Mouse (Mus musculus) cerebellum, postnatal 36 days (tissue): ENCODE measurements around the gene Sowahd.
"Not testable (repeated sequence)": the region's sequence is repeated elsewhere in the genome, so short reads cannot be mapped to it uniquely, and the experiment has no call there.

Experiments used
- DNase-seq, 2 experiments: peaks; one replicate each; pipeline ENCODE4 v3.0.0; 2021 to 2022; ENCODE audit warnings: mixed read lengths in 2 of 2

The Sowahd gene

DNA sequence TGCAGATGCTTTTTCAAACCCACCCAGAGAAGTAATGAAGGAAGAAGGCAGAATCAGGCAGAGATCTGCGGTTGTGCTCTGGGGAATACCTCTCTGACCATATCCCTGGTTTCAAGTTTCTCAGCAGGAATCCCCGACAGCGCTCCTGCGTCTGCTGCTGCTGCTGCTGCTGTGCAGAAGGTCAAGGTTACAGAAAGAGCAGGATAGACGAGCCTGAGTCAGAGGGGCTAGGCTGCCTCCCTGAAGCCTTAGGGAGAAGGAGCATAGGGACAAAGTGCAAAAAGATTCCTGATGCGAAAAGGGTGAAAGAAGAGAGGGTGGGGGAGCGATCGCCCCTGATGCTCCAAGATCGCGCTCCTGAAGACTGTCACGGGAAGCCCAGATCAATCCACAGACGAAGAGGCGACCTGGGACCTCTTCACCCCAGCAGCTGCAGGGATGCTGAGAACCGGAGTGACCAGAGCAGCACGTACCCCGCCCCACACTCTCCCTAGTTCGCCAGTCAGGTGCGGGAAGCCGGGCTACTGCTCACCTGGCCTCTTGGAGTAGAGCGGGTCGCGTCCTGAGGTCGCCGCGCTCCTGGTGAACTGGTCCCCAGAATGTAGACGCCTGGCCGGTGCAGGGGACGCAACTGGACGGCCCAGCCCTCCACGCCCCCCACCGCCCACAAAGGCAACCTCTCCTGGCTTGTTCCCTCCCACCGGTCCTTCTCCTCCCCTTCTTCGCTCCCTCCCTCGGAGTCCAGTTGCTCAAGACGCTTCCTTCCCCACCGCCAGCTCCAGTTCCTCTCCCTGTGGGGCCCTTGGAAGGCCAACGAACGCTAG, at the start of gene Sowahd:
TSS of gene Sowahd (plus strand) at position 780 of the 824 bp plus-strand sequence.
- DNase-seq, result no peak

- DNase-seq, result no peak
Observed at GRCm38 (mm10) chrX:37013870-37014269, 34.8 kb upstream of the Sowahd start.

GRCm38 (mm10) chrX:37018150-37018654, 30.4 kb upstream of the Sowahd start:
- DNase-seq, result no peak

DNA sequence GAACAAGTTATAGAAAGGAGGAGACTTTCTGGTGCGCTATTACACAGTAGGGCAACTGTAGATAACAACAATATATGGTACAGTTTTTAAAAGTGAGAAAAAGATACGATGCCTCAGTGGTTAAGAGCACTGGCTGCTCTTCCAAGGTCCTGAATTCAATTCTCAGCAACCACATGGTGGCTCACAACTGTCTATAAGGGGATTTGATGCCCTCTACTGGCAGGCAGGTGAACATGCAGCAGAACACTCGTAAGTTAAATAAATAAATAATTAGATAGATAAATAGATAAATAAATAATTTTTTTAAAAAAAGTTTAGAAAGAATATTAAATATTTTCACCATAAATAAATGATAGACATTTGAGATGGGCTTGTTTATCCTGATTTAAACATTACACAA, 29.6 kb upstream of the Sowahd start:
- no peak for DNase-seq

- peak; percentile 68 to 70 for DNase-seq
Observed at GRCm38 (mm10) chrX:37022690-37023089, 26.0 kb upstream of the Sowahd start.

DNA sequence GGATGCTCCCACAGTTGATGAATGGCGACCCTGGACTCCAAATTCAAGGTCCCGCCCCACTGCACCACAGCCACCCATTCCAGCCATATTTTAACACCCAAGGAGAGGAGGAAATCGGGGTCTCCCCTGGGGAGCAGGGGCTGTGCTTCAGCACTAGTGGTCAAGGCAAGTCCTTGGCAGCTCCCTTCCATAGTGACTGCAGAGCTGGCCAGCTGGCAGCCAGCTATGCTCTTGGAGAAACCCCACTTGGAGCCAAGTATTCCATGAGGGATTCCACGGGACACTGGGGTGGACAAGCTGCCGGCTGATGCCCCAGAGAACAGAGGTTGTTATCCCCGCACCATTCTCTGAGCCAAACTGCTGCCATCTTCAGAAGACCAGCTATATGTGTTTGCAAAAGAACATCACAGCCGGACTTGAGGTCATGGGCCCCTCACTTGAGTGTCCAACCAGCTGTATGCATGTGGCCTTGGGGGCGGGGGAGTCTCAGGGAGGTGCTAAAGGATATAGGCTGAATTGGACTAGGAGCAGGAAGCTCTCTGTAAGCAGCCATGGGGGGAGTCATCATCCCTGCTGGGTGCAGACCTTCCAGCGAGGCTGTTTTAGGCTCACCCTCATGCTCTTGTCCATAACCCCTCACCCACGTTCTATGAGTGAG, 24.9 kb upstream of the Sowahd start:
- DNase-seq, result no peak

DNA sequence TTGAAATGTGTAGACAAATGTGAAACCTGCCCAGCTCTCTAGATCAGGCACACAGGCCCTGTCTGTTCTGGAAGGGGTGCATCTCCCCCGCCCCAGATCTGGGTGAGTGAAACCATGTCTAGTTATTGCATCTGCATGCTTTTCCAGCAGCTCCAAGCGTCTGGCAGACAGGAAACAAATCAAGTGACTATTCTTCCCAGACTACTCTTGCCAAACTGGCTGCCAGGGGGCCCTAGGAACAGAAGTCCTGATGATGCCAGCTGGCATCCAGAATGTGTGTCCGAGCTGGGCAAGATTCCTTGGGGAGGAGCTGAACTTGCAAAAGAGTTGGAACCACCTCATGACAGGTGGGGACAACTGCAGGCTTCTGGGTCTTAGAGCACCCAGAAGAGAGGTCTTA, 20.3 kb upstream of the Sowahd start:
- DNase-seq, result peak in 1 of 2 experiments; percentile 8

GRCm38 (mm10) chrX:37042726-37043125, 5.9 kb upstream of the Sowahd start:
- peak; percentile 63 to 67 for DNase-seq

DNA sequence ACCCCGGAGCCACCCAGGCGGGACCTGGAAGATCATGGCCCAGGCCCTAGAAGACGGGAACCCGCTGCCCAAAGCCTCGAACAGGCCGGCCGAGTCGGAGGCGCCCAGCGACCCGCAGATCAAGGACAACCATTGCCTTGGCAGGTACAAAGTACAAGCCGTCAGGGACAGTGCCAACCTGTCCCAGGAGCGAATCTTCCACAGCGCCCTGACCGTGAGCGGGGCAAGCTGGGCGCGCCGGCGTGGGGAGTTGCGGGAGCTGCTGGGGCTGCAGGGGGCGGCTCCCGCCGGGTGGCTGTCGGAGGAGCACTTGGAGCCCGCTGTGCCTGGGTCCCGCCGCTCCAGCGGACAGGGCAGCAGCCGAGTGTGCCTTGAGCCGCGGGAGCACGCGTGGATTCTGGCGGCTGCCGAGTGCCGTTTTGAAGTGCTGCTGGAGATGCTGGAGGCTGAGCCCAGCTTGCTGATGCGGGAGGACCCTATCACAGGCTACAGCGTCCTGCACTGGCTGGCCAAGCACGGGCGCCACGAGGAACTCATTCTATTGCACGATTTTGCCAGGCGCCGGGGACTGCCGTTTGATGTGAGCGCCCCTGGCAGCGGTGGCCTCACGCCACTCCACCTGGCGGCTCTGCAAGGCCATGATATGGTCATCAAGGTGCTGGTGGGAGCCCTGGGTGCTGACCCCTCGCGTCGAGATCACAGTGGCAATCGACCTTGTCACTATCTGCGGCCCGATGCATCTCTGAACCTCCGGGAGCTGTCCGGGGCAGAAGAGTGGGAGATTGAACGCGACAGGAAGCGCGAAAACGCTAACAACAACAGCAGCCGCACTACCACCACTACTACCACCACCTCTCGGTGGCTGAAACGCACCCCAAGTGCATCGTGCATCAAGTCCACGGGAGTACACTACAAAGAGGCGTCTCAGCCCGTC, 512 bp downstream of the Sowahd start:
- DNase-seq, result no peak

DNA sequence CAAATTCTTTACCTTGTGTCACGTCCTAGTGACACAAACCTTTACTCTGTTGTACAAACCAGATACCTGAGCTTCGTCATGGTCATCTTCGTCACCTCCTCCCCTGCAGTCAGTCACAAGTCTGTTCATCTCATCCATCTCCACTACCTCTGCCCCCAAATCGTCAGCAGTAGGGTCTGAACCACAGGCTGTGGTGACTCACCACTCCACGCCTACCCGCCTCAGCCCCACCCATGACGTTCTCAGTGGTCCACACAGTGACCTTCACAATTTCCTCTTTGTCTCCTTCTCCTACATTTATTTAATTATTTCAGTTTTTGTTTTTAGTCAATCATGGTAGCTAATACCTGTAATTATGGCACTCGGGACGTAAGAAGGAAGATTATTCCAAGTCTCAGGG, 15.3 kb downstream of the Sowahd start:
- no peak for DNase-seq

DNA sequence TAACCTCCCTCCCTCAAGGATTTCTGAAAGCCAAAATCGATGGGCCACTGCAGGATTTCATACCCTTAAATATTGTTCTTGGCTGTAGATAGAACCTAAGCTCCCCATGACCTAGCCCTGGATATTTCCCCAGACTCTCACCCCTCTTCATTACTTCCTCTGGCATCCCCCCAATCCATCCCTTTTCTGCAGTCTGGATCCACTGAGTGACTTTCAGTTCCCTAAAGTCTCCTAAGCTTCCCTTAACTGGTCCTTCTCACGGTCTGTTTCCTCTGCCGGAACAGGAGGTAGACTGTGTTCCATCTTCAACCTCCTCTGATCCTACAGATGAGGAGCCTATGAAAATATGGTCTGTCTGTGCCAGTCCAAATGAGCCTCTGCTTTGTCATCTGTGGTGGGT, 18.7 kb downstream of the Sowahd start:
- no peak for DNase-seq

DNA sequence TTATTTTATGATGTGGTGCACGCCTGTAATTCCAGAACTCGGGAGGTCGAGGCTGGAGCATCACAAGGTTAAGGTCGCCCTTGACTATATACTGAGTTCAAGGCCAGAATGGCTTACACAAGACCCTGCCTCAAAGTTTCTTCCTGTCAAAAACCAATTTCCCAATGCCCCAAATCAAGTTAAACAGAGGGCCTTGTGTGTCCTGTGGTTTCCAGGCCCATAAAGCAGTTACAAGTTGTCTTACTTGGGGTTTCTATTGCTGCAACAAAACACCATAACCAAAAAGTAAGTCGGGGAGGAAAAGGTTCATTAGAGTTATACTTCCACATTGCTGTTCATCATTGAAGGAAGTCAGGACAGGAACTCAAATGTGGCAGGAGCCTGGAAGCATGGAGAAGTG, 20.1 kb downstream of the Sowahd start:
- no peak for DNase-seq

DNA sequence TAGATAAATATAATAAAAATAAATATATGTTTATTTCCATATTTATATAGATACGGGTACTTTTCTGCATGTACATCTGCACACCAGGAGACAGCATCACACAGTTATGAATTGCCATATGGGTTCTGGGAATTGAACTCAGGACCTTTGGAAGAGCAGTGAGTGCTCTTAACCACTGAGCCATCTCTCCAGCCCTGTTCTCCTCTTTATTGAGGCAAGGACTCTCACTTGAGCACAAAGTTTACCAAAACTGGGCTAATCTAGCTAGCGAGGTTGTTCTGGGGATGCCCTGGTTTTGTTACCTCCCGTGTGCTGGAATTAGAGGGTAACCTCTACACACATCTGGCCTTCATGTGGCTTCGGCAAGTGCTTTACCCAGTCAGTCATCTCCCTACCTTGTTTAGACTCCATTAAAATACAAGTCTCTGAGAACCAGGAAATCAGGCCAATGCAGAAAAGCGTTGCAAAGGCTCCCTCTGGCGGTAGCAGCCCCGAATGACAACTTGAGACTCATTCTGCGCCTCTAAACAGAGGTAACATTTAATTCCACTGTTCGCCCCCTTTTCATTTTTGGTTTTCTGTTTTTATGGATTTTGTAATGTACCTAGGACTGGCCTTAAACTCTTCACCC, 25.7 kb downstream of the Sowahd start:
- peak; percentile 64 to 72 for DNase-seq

- DNase-seq, result no peak
Observed at GRCm38 (mm10) chrX:37076651-37077050, 28.0 kb downstream of the Sowahd start.

GRCm38 (mm10) chrX:37080345-37080744, 31.7 kb downstream of the Sowahd start:
- not testable (repeated sequence) for DNase-seq

- no peak for DNase-seq
Observed at GRCm38 (mm10) chrX:37081194-37081593, 32.5 kb downstream of the Sowahd start.

GRCm38 (mm10) chrX:37084318-37084926, 35.8 kb downstream of the Sowahd start:
- DNase-seq, result peak in 1 of 2 experiments; percentile 17

DNA sequence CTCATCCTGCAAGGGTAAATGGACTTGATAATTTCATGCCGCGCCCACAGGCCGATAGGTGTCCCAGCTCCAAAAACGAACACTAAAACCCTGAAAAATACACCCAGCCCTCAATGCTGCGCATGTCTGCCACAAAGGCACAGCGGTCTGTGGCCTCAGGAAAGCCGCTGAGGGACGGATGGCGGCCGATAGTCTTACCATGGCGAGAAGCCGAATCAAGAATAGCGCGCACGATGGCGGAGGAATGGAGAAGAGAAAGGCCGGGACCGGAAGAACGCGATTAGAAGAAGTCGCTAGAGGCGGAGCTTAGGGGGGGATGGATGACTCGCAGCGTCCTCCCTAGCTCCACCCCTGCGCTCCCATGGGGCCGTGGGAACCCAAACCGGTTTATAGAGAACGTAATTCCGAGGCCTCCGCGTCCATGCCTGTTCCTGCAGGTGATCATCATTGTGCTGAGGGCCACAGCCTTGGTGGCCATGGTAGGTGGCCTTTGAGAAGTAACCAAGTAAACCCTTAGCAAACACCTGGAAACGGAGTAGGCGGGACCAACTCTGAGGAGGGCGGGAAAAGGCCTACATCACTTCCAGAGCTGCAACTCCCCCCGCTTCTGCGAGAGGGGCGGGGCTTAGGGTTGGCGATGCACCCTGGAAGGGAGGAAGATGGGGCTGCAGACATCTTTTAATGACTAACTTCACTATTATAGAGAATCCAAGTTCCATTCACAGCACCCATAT, 36.4 kb downstream of the Sowahd start, which contains the start of gene Rpl39:
TSS of gene Rpl39 (minus strand) at position 476 of the 734 bp plus-strand sequence.
- peak; percentile 79 to 81 for DNase-seq

- no peak for DNase-seq
Observed at GRCm38 (mm10) chrX:37085665-37086064, 37.0 kb downstream of the Sowahd start.

DNA sequence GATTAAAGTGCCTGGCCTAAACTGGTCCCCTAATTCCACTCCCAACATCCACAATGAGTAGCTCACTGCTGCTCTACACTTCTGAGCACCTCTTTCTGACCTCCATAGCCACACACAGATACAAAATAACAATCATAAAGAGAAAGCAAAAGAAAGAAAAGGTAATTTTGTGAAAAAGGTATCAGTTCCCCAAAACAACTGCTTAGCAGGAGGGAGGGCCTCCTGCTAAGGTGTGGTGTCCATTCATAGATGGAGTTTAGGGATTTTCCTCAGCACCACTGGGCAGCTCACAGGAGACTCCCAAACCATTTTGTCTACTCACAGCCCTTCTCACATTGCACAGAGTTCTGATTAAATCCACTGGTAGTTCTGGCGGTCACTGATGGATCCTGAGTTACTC, 40.1 kb downstream of the Sowahd start:
- no peak for DNase-seq

GRCm38 (mm10) chrX:37091457-37091856, 42.8 kb downstream of the Sowahd start:
- no peak for DNase-seq
